Mouse (Mus musculus) midbrain, embryonic 16.5 days (tissue): ENCODE measurements at regions not wholly inside any gene's neighbourhood (a gene's known extent, or its start where the extent isn't known, plus 50 kb on each side); places are given as distances from the start of the nearest gene placed in this dataset.

ENCODE experiments used
- ATAC-seq: fragments of 200-750 bp; cut with Nextera tagmentation; 2 replicates; pipeline ENCODE4 v1.8.0; 2017; ENCODE audit warnings: moderate TSS enrichment
- H3K27ac ChIP-seq: fragments of 300-500 bp; sonication (generic); 2 replicates; pipeline ENCODE4 v1.5.1; 2014; ENCODE audit warnings: mild to moderate bottlenecking, low read length, mixed read lengths
- H3K27me3 ChIP-seq: fragments of 300-500 bp; sonication (generic); 2 replicates; pipeline ENCODE4 v1.6.1; 2014; ENCODE audit warnings: low read depth, low read length, mixed read lengths; ENCODE audit not compliant: control insufficient read depth, insufficient read depth
- H3K36me3 ChIP-seq: fragments of 300-500 bp; sonication (generic); 2 replicates; pipeline ENCODE4 v1.6.1; 2014; ENCODE audit warnings: mild to moderate bottlenecking, low read length, moderate library complexity, mixed read lengths; ENCODE audit not compliant: control insufficient read depth, insufficient read depth
- H3K4me1 ChIP-seq: fragments of 300-500 bp; sonication (generic); 2 replicates; pipeline ENCODE4 v1.6.1; 2014; ENCODE audit warnings: mild to moderate bottlenecking, low read length, mixed read lengths; ENCODE audit not compliant: control insufficient read depth, insufficient read depth
- H3K4me2 ChIP-seq: fragments of 300-500 bp; sonication (generic); 2 replicates; pipeline ENCODE4 v1.6.1; 2014; ENCODE audit warnings: mild to moderate bottlenecking, low read length, mixed read lengths
- H3K4me3 ChIP-seq: fragments of 300-500 bp; sonication (generic); 2 replicates; pipeline ENCODE4 v1.5.1; 2014; ENCODE audit warnings: low read depth, mild to moderate bottlenecking, low read length, moderate library complexity, mixed read lengths
- H3K9ac ChIP-seq: fragments of 300-500 bp; sonication (generic); 2 replicates; pipeline ENCODE4 v1.6.1; 2014; ENCODE audit warnings: low read depth, low read length, mixed read lengths
- H3K9me3 ChIP-seq: fragments of 300-500 bp; sonication (generic); replicated peaks from 2 replicates; pipeline ENCODE4 v1.6.1; 2014; ENCODE audit warnings: mild to moderate bottlenecking, low read length, mixed read lengths; ENCODE audit not compliant: control insufficient read depth, poor library complexity, severe bottlenecking
- WGBS: fragments of 180-500 bp; shearing (Covaris S2); extraction: QIAGEN DNeasy Blood & Tissue Kit; methylation state at CpG from one replicate; pipeline ENCODE4 v1.1.7; 2014; 5-methylcytosine and 5-hydroxymethylcytosine counted together

- no peaks in the 10 kb centered on the region for H3K9me3 ChIP-seq
- H3K4me1 ChIP-seq, result no peaks in the 10 kb centered on the region
- H3K36me3 ChIP-seq, result no peaks in the 10 kb centered on the region
- ATAC-seq, result no peak
- H3K4me3 ChIP-seq, result no peak overlapping the region
- H3K4me2 ChIP-seq, result no peak overlapping the region
- no peak overlapping the region for H3K9ac ChIP-seq
- no peaks in the 10 kb centered on the region for H3K27me3 ChIP-seq
- 70% methylated on average over 1 of the region's 1 CpGs for WGBS
- H3K27ac ChIP-seq, result no peak overlapping the region
Observed at GRCm38 (mm10) chr13:31147323-31147722, 173.3 kb downstream of the Gm5447 start.

- Histone ChIP-seq H3K4me1 (no peaks in the 10 kb centered on the region), H3K36me3 (no peaks in the 10 kb centered on the region), H3K9me3 (no peaks in the 10 kb centered on the region), H3K27me3 (no peaks in the 10 kb centered on the region), H3K9ac (no peak overlapping the region), H3K27ac (no peak overlapping the region), H3K4me2 (no peak overlapping the region), H3K4me3 (no peak overlapping the region)
- 69% methylated on average over 3 of the region's 3 CpGs for WGBS
- ATAC-seq, result no peak
Observed at GRCm38 (mm10) chr13:31154066-31154465, 180.1 kb downstream of the Gm5447 start.

- no peaks in the 10 kb centered on the region for H3K4me1 ChIP-seq
- no peak overlapping the region for H3K4me2 ChIP-seq
- no peak overlapping the region for H3K27ac ChIP-seq
- H3K36me3 ChIP-seq, result no peaks in the 10 kb centered on the region
- H3K4me3 ChIP-seq, result no peak overlapping the region
- 91% methylated on average over 6 of the region's 6 CpGs for WGBS
- H3K9me3 ChIP-seq, result no peaks in the 10 kb centered on the region
- no peaks in the 10 kb centered on the region for H3K27me3 ChIP-seq
- no peak overlapping the region for H3K9ac ChIP-seq
- ATAC-seq, result no peak
Observed at GRCm38 (mm10) chr13:31163878-31164495, 190.0 kb downstream of the Gm5447 start.

GRCm38 (mm10) chr13:31166286-31166685 is 192.3 kb downstream of the Gm5447 start:
- Histone ChIP-seq H3K27me3 (no peaks in the 10 kb centered on the region), H3K9me3 (no peaks in the 10 kb centered on the region), H3K36me3 (no peaks in the 10 kb centered on the region), H3K4me2 (no peak overlapping the region), H3K27ac (no peak overlapping the region), H3K4me3 (no peak overlapping the region), H3K4me1 (no peaks in the 10 kb centered on the region), H3K9ac (no peak overlapping the region)
- 76% methylated on average over 5 of the region's 5 CpGs for WGBS
- ATAC-seq, result no peak

- Histone ChIP-seq H3K27me3 (no peaks in the 10 kb centered on the region), H3K4me1 (no peaks in the 10 kb centered on the region), H3K9me3 (no peaks in the 10 kb centered on the region), H3K9ac (no peak overlapping the region), H3K27ac (no peak overlapping the region), H3K4me3 (no peak overlapping the region), H3K4me2 (no peak overlapping the region), H3K36me3 (no peaks in the 10 kb centered on the region)
- 87% methylated on average over 2 of the region's 2 CpGs for WGBS
- ATAC-seq, result no peak
Observed at GRCm38 (mm10) chr13:31168854-31169253, 194.8 kb downstream of the Gm5447 start.

- 91% methylated on average over 2 of the region's 2 CpGs for WGBS
- no peak for ATAC-seq
Observed at GRCm38 (mm10) chr13:31171751-31172150, 197.7 kb downstream of the Gm5447 start.

GRCm38 (mm10) chr13:31172580-31172979 is 198.6 kb downstream of the Gm5447 start:
- peaks cover 4% of the 10 kb centered on the region; the same call in 1 of the 2 replicates for H3K9me3 ChIP-seq
- no peaks in the 10 kb centered on the region for H3K4me1 ChIP-seq
- no peaks in the 10 kb centered on the region for H3K27me3 ChIP-seq
- 92% methylated on average over 5 of the region's 5 CpGs for WGBS
- no peaks in the 10 kb centered on the region for H3K36me3 ChIP-seq
- no peak for ATAC-seq
- no peak overlapping the region for H3K9ac ChIP-seq
- no peak overlapping the region for H3K4me3 ChIP-seq
- H3K27ac ChIP-seq, result no peak overlapping the region
- no peak overlapping the region for H3K4me2 ChIP-seq

More at GRCm38 (mm10) chr13:31171751-31172150, 197.7 kb downstream of the Gm5447 start:
- no peaks in the 10 kb centered on the region for H3K27me3 ChIP-seq
- no peak overlapping the region for H3K9ac ChIP-seq
- peaks cover 4% of the 10 kb centered on the region; the same call in 1 of the 2 replicates for H3K9me3 ChIP-seq
- H3K36me3 ChIP-seq, result no peaks in the 10 kb centered on the region
- H3K27ac ChIP-seq, result no peak overlapping the region
- H3K4me1 ChIP-seq, result no peaks in the 10 kb centered on the region
- no peak overlapping the region for H3K4me3 ChIP-seq
- H3K4me2 ChIP-seq, result no peak overlapping the region

- Histone ChIP-seq H3K27me3 (no peaks in the 10 kb centered on the region), H3K4me1 (no peaks in the 10 kb centered on the region; the same call in 1 of the 2 replicates), H3K27ac (no peak overlapping the region), H3K9ac (no peak overlapping the region), H3K4me3 (no peak overlapping the region), H3K9me3 (peaks cover 4% of the 10 kb centered on the region; the same call in 1 of the 2 replicates), H3K36me3 (no peaks in the 10 kb centered on the region), H3K4me2 (no peak overlapping the region)
- 82% methylated on average over 5 of the region's 5 CpGs for WGBS
- no peak for ATAC-seq
Observed at GRCm38 (mm10) chr13:31177999-31178783, 204.2 kb downstream of the Gm5447 start.

GRCm38 (mm10) chr13:31178964-31179363 is 205.0 kb downstream of the Gm5447 start:
- Histone ChIP-seq H3K9me3 (peaks cover 4% of the 10 kb centered on the region; the same call in 1 of the 2 replicates), H3K4me2 (no peak overlapping the region), H3K27me3 (no peaks in the 10 kb centered on the region), H3K36me3 (no peaks in the 10 kb centered on the region), H3K27ac (no peak overlapping the region), H3K9ac (no peak overlapping the region), H3K4me3 (no peak overlapping the region), H3K4me1 (no peaks in the 10 kb centered on the region; the same call in 1 of the 2 replicates)
- WGBS, result 85% methylated on average over 3 of the region's 3 CpGs
- ATAC-seq, result 0 out of 2 replicates have a peak, but pooled peaks have one; percentile 32
